Mouse (Mus musculus) kidney, embryonic 15.5 days (tissue): ENCODE measurements around the gene Trim54. TPM values are rescaled to one million over a fixed set of nuclear protein-coding genes. Genes with fewer than 3 reads are reported as not detected.
A peak's percentile ranks its signal among the peaks of the same experiment; 100 is the strongest.

Experiments
- ATAC-seq: fragments of 200-750 bp; cut with Nextera tagmentation; replicated peaks from 2 replicates; pipeline ENCODE4 v1.8.0; 2017; ENCODE audit warnings: moderate TSS enrichment; ENCODE audit not compliant: low FRiP score
- H3K27ac ChIP-seq: fragments of 300-500 bp; sonication (generic); 2 replicates; pipeline ENCODE4 v1.5.1; 2015; ENCODE audit warnings: mild to moderate bottlenecking, inconsistent platforms
- H3K27me3 ChIP-seq: fragments of 300-500 bp; sonication (generic); 2 replicates; pipeline ENCODE4 v1.6.1; 2015; ENCODE audit warnings: inconsistent platforms
- H3K36me3 ChIP-seq: fragments of 300-500 bp; sonication (generic); 2 replicates; pipeline ENCODE4 v1.6.1; 2015; ENCODE audit warnings: inconsistent platforms
- H3K4me1 ChIP-seq: fragments of 300-500 bp; sonication (generic); 2 replicates; pipeline ENCODE4 v1.6.1; 2015; ENCODE audit warnings: inconsistent platforms
- H3K4me2 ChIP-seq: fragments of 300-500 bp; sonication (generic); 2 replicates; pipeline ENCODE4 v1.6.1; 2015; ENCODE audit warnings: moderate library complexity, mild to moderate bottlenecking, inconsistent platforms
- H3K4me3 ChIP-seq: fragments of 300-500 bp; sonication (generic); replicated peaks from 2 replicates; pipeline ENCODE4 v1.5.1; 2015; ENCODE audit warnings: mild to moderate bottlenecking, inconsistent platforms
- H3K9ac ChIP-seq: fragments of 300-500 bp; sonication (generic); 2 replicates; pipeline ENCODE4 v1.6.1; 2015; ENCODE audit warnings: mild to moderate bottlenecking, inconsistent platforms
- H3K9me3 ChIP-seq: fragments of 300-500 bp; sonication (generic); replicated peaks from 2 replicates; pipeline ENCODE4 v1.6.1; 2016; ENCODE audit warnings: inconsistent platforms
- WGBS: fragments of 180-500 bp; shearing (Covaris S2); methylation state at CpG from one replicate; pipeline ENCODE4 v1.1.7; 2015; ENCODE audit warnings: mixed read lengths; 5-methylcytosine and 5-hydroxymethylcytosine counted together
- polyA plus RNA-seq: library from polyadenylated mRNA; unstranded; fragments of >200 nt; fragmentation: Nextera tagmentation; extraction: Ambion mirVana; gene quantifications from 2 replicates; pipeline ENCODE4 v1.2.1, GENCODE M21; 2015

The Trim54 gene
- 1.2 and 1.6 TPM in 2 replicates for polyA plus RNA-seq

DNA sequence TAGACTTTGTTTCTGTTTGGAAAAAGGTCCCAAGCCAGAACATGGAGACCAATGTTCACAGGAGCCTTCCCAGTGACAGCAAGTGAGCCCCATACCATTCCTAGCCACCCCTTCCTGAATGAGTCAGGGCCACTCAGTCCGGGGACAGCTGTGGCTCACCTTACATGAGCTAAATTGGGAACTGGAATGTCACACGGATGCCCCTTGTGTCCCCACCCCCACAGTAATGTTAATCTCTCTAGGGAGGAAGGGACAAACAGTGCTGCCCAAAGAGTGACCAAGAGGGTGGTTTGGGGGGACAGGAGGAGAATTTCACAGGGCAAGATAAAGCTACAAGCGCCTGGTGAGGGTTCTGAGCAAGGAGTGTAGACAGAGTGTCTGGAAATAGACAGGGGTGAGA lies at the start of gene Trim54:
Gene Trim54 (plus strand): TSS at position 359 of the 400 bp plus-strand sequence.
- Histone ChIP-seq H3K4me2 (no peak within 1 kb of the TSS), H3K27me3 (peaks cover 8% of the 10 kb centered on the region), H3K4me1 (0 out of 2 replicates have a peak, but pooled peaks cover 7% of the 10 kb centered on the region), H3K9me3 (no peaks in the 10 kb centered on the region), H3K27ac (no peak within 1 kb of the TSS), H3K4me3 (no peak within 1 kb of the TSS), H3K9ac (no peak within 1 kb of the TSS), H3K36me3 (no peaks in the 10 kb centered on the region)
- ATAC-seq: no peak
- WGBS: 23% methylated on average over 3 of the region's 3 CpGs

DNA sequence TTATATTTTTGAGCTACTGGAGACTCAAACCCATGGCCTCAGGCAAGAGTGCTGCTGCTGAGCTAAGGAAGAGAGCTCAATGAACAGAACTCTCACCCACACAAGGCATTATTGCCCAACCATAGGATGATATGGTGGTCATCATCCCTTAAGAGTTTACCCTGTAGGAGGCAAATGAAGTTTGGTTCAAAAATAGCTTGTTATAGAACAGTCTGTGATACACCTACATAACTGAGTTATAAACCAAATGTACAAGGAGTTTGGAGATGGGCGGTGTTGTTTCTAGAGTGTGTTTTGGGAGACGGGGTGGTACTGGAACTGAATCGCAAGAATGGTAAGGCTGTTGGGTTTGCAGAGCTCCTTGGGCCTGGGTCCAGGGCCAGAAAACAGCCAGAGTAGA lies 46.7 kb upstream of the Trim54 start:
- 95% methylated on average over 3 of the region's 3 CpGs for WGBS
- no peak overlapping the region for H3K9ac ChIP-seq

DNA sequence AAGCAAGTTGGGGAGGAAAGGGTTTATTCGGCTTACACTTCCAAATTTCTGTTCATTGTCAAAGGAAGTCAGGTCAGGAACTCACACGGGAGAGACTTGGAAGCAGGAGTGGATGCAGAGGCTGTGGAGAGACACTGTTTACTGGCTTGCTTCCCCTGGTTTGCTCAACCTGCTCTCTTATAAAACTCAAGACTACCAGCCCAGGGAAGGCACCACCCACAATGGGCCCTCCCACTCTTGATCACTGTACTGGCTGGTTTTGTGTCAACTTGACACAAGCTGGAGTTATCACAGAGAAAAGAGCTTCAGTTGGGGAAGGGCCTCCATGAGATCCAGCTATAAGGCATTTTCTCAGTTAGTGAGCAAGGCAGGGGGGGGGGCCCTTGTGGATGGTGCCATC lies 45.5 kb upstream of the Trim54 start:
- Histone ChIP-seq H3K27ac (no peak overlapping the region), H3K27me3 (no peaks in the 10 kb centered on the region), H3K9ac (no peak overlapping the region), H3K9me3 (no peaks in the 10 kb centered on the region), H3K4me3 (no peak overlapping the region), H3K4me2 (no peak overlapping the region), H3K4me1 (no peaks in the 10 kb centered on the region), H3K36me3 (peaks cover 100% of the 10 kb centered on the region)
- no peak for ATAC-seq
- 79% methylated on average over 2 of the region's 2 CpGs for WGBS

More for the DNA sequence above, 46.7 kb upstream of the Trim54 start:
- no peaks in the 10 kb centered on the region for H3K4me1 ChIP-seq
- no peak overlapping the region for H3K4me3 ChIP-seq
- H3K27ac ChIP-seq: no peak overlapping the region
- H3K36me3 ChIP-seq: peaks cover 97% of the 10 kb centered on the region
- no peak overlapping the region for H3K4me2 ChIP-seq
- no peak for ATAC-seq
- H3K27me3 ChIP-seq: no peaks in the 10 kb centered on the region
- H3K9me3 ChIP-seq: no peaks in the 10 kb centered on the region

DNA sequence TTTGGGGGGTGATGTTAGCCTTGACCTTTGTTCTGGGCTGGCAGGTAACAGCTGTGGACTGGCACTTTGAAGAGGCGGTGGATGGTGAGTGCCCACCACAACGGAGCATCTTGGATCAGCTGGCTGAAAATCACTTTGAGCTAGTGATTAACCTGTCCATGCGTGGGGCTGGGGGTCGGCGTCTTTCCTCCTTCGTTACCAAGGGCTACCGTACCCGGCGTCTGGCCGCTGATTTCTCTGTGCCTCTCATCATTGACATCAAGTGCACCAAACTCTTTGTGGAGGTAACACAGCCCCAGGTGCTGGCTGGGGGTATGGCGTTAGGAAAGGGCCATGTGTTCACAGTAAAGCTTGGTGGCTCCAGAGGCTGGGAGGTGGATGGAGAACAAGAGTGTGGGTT lies 44.7 kb upstream of the Trim54 start:
- Histone ChIP-seq H3K9ac (no peak overlapping the region), H3K4me1 (0 out of 2 replicates have a peak, but pooled peaks cover 2% of the 10 kb centered on the region), H3K4me2 (no peak overlapping the region), H3K36me3 (peaks cover 100% of the 10 kb centered on the region), H3K4me3 (no peak overlapping the region), H3K9me3 (no peaks in the 10 kb centered on the region), H3K27me3 (no peaks in the 10 kb centered on the region), H3K27ac (no peak overlapping the region)
- 93% methylated on average over 11 of the region's 11 CpGs for WGBS
- no peak for ATAC-seq

DNA sequence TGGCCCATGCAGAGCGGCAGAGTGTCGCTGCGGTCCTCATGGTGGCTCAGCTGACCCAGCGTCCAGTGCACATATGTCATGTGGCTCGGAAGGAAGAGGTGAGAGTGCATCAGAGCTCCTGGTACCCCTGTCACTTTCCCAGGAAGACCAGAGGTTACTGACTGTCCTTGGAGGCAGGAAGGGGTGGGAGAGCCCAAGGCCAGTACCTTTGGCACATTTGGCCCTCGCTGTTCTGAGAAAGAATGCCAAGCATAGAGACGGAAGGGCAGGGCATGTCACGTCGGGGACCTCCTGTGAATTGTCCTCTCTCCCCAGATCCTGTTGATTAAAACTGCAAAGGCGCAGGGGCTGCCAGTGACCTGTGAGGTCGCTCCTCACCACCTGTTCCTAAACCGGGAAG lies 43.3 kb upstream of the Trim54 start:
- peaks cover 100% of the 10 kb centered on the region for H3K36me3 ChIP-seq

DNA sequence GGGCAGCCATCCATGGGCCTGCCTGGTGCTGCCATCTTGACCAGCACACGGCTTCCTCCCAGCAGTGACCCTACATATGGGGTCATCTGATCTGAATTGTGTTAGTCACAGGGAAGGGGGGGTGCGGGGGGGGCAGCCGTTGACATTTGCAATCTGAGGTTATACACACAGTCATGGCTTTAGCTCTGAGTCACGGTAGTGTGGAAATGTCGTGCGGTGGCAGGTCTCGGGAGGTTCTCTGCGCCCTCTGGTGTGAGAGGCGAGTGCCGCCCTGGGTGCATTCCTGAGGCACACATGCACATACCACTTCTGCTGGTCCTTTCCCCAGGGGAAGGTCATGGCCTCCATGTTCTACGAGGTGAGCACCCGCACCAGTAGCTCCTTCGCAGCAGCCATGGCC lies 40.2 kb upstream of the Trim54 start:
- no peak overlapping the region for H3K4me3 ChIP-seq

More for the DNA sequence above, 43.3 kb upstream of the Trim54 start:
- no peak for ATAC-seq
- H3K4me3 ChIP-seq: no peak overlapping the region
- WGBS: 91% methylated on average over 12 of the region's 12 CpGs
- no peaks in the 10 kb centered on the region for H3K27me3 ChIP-seq
- no peak overlapping the region for H3K9ac ChIP-seq
- 0 out of 2 replicates have a peak, but pooled peaks cover 2% of the 10 kb centered on the region for H3K4me1 ChIP-seq
- no peak overlapping the region for H3K4me2 ChIP-seq
- H3K27ac ChIP-seq: no peak overlapping the region
- no peaks in the 10 kb centered on the region for H3K9me3 ChIP-seq

DNA sequence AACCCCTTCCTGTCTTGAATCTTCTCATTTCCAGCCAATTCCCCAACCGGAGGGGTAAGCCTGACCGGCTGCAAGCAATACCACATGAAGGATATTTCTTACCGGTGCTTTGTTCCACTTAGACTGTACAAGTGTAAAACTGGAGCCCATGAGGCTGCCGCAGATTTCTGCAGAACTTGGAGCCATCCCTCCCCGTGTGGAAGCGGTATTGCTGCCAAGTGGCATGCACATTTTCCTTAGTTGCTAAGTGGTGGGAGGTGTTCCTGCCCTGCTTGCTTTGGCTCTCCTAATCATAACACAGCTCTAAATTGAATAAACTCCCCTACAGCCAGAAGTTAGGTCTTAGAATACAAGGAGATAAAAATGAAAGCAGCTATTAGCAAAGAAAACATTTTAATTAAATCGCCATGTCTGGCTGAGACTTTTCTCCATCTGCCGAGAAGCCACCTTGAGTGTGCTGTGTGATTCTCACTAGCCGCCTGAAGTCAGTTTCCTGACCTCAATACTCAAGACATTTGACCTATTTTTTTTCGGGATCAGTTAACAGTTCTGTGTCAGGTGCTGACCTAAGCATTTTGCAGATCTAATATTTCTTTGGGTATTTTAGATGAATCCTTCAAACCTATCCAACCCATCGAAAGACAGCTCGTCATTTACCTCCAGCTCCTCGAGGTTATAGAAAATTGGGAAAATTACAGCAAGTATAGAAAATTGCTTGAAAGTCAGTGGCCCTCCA lies 36.3 kb upstream of the Trim54 start:
- 72% methylated on average over 13 of the region's 13 CpGs for WGBS
- no peaks in the 10 kb centered on the region for H3K9me3 ChIP-seq

More for the DNA sequence above, 40.2 kb upstream of the Trim54 start:
- H3K27ac ChIP-seq: no peak overlapping the region
- no peak for ATAC-seq
- 81% methylated on average over 13 of the region's 13 CpGs for WGBS
- H3K9ac ChIP-seq: no peak overlapping the region
- H3K27me3 ChIP-seq: no peaks in the 10 kb centered on the region
- H3K4me1 ChIP-seq: 0 out of 2 replicates have a peak, but pooled peaks cover 2% of the 10 kb centered on the region
- H3K4me2 ChIP-seq: no peak overlapping the region
- H3K9me3 ChIP-seq: no peaks in the 10 kb centered on the region
- H3K36me3 ChIP-seq: peaks cover 79% of the 10 kb centered on the region

DNA sequence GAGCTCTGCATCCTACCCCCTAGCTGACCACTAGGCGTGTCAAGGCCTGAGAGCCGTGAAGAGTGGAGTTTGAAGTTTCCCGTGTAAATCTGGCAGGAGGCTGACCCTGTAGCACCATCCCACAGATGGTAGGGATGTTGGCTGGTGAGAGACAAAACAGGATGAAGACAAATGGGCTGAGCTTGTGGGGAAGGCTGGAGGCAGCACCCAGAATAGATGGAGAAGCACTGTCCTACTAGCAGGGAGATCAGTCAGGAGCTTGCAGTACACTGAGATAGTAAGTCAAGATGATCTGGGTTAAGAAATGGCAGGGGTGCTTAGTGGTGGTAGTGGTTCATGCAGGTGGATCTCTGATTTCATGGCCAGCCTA lies 35.7 kb upstream of the Trim54 start:
- peaks cover 35% of the 10 kb centered on the region for H3K36me3 ChIP-seq
- H3K9me3 ChIP-seq: no peaks in the 10 kb centered on the region
- H3K27me3 ChIP-seq: peaks cover 14% of the 10 kb centered on the region
- no peak overlapping the region for H3K4me3 ChIP-seq
- H3K4me2 ChIP-seq: no peak overlapping the region
- no peak for ATAC-seq
- no peak overlapping the region for H3K9ac ChIP-seq
- WGBS: 50% methylated on average over 3 of the region's 3 CpGs
- H3K4me1 ChIP-seq: peaks cover 28% of the 10 kb centered on the region
- no peak overlapping the region for H3K27ac ChIP-seq

More for the DNA sequence above, 36.3 kb upstream of the Trim54 start:
- Histone ChIP-seq H3K9ac (no peak overlapping the region), H3K4me1 (peaks cover 28% of the 10 kb centered on the region), H3K36me3 (peaks cover 40% of the 10 kb centered on the region), H3K4me2 (no peak overlapping the region), H3K4me3 (no peak overlapping the region), H3K27me3 (peaks cover 12% of the 10 kb centered on the region), H3K27ac (no peak overlapping the region)
- ATAC-seq: no peak

DNA sequence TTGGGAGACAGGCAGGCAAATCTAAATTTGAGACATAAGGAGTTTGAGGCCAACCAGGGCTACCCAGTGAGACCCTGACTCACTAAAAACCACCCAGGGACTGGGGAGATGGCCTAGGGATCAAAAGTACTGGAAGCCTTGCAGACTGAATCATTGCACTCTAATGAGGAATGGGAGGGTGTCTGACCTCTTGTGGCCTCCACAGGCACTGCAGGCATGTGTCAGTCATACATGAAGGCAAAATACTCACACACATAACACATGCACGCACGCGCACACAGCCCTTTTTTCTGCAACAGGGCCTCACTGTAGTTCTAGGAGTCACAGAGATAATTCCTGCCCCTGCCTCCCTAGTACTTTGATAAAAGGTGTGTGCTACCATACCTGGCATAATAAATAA lies 35.1 kb upstream of the Trim54 start:
- H3K9ac ChIP-seq: no peak overlapping the region
- no peak overlapping the region for H3K27ac ChIP-seq
- ATAC-seq: no peak
- peaks cover 28% of the 10 kb centered on the region for H3K4me1 ChIP-seq
- no peaks in the 10 kb centered on the region for H3K9me3 ChIP-seq
- 82% methylated on average over 3 of the region's 3 CpGs for WGBS
- no peak overlapping the region for H3K4me3 ChIP-seq
- peaks cover 20% of the 10 kb centered on the region for H3K27me3 ChIP-seq
- no peak overlapping the region for H3K4me2 ChIP-seq
- H3K36me3 ChIP-seq: peaks cover 29% of the 10 kb centered on the region

DNA sequence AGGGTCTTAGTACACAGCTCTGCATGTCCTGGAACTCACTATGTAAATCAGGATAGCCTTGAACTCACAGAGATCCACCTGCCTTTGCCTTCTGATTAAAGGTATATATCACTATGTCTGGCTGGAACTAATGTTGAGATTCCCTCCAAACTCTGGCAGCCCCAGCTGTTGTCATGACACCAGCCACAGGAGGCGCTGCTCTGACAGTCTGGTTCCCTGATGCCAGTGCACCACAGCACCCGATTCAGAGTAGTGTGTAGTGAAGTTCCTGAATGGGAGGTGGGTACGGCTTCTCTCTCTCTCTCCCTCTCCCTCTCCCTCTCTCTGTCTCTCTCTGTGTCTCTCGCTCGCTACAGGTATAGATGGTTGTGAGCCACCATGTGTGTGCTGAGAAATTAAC lies 34.2 kb upstream of the Trim54 start:
- ATAC-seq: no peak
- H3K9me3 ChIP-seq: no peaks in the 10 kb centered on the region
- no peak overlapping the region for H3K4me3 ChIP-seq
- H3K36me3 ChIP-seq: peaks cover 19% of the 10 kb centered on the region
- H3K27ac ChIP-seq: no peak overlapping the region
- peak overlapping the region; percentile 33; the same call in 1 of the 2 replicates for H3K4me2 ChIP-seq
- no peak overlapping the region for H3K9ac ChIP-seq
- H3K27me3 ChIP-seq: peaks cover 25% of the 10 kb centered on the region
- 12% methylated on average over 5 of the region's 5 CpGs for WGBS
- H3K4me1 ChIP-seq: peaks cover 25% of the 10 kb centered on the region

DNA sequence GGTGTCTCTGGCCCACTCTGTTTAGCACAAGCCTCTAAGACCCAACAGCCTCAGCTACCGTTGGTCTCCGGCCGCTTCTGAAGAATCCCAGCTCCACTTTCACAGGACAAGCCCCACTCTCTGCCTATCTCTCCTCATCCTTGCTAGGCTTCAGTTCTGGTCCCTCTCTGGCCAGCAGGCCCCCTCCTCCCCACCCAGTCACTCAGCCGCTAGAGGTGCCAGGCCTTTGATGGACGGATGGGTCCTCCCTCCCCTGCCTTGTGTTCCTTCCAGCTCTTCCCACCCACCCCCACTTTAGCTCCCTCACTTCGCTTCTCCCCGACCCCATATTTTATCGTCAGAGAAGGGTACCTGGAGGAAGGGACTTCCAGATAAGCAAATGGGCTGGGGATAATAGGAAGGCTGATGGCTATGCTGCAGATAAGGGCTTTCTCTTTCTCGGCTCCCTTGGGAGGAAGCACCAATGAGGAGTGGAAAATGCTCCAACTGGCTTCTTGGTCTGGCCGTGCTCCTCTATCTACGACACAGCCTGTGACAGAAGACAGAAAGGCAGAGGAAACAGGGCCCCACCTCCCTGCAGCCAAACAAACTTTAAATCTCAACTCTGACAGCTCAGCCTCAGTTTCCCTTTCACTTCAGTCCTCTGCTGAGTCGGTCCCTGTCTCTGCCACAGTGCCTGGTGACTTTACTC lies 33.4 kb upstream of the Trim54 start:
- WGBS: 18% methylated on average over 12 of the region's 12 CpGs
- Histone ChIP-seq H3K9me3 (no peaks in the 10 kb centered on the region), H3K4me2 (peak overlapping the region; percentile 33), H3K27me3 (peaks cover 30% of the 10 kb centered on the region), H3K27ac (no peak overlapping the region), H3K4me3 (no peak overlapping the region), H3K36me3 (peaks cover 12% of the 10 kb centered on the region), H3K4me1 (peaks cover 25% of the 10 kb centered on the region), H3K9ac (no peak overlapping the region)
- no peak for ATAC-seq

DNA sequence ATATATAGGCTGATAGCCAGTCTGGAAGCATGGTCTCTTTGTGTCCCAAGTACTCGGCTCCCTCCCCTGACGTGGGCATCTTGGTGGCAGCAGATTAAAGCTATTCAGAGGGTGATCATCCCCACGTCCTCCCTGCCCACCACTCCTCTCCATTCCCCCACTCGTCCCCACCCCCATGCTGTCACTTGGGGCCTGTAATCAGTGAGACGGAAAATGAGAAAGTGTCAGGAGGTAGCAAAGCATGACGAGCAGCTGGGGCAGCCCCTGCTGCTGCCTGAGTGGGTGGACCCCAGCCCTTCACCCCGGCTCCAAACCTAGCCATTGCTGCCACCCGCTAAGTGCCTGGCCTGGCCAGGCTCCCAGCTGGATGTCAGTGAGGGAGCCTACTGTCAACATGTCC lies 32.6 kb upstream of the Trim54 start:
- peaks cover 25% of the 10 kb centered on the region for H3K4me1 ChIP-seq
- peak overlapping the region; percentile 33 for H3K4me2 ChIP-seq
- no peak overlapping the region for H3K9ac ChIP-seq
- peaks cover 39% of the 10 kb centered on the region for H3K27me3 ChIP-seq
- peak; percentile 73 for ATAC-seq
- 3% methylated on average over 8 of the region's 8 CpGs for WGBS
- peak overlapping the region; percentile 37; the same call in 1 of the 2 replicates for H3K27ac ChIP-seq
- no peak overlapping the region for H3K4me3 ChIP-seq
- H3K9me3 ChIP-seq: no peaks in the 10 kb centered on the region
- peaks cover 3% of the 10 kb centered on the region for H3K36me3 ChIP-seq
